Mouse (Mus musculus) bone marrow, adult 2 months (tissue): ENCODE data around the gene Anxa2.

Experiments used
- CTCF ChIP-seq: fragments of 200-500 bp; IDR thresholded peaks from 2 replicates; pipeline ENCODE4 v1.5.1; 2011; ENCODE audit warnings: low read length, control low read depth; ENCODE audit not compliant: control insufficient read depth, insufficient read depth
- POLR2A ChIP-seq: fragments of 200-500 bp; IDR thresholded peaks from 2 replicates; pipeline ENCODE4 v1.6.1; 2011; ENCODE audit warnings: low read depth, mild to moderate bottlenecking, control low read depth, low read length, borderline replicate concordance; ENCODE audit not compliant: control insufficient read depth

DNA sequence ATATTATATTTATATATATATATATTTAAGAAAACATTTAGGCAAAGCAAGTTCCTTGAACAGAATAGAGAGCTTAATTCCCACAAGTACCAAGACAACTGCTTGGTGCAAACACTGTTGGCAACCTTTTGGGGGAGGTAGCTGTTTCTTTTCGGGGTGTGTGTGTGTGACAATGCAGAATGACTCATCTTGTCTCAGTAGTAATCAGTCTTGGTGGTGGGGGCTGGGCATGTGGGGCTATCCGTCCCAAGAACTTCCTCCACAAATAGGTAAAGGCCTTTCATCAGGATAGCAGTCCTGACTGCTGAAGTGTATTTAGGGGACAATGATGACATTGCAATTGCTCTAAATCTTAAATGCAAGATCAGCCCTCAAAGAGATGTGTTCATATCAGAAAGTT is 9.6 kb downstream of the Anxa2 start:
- TF ChIP-seq CTCF: no peak
- no peak for TF ChIP-seq POLR2A
